Mouse (Mus musculus) cortical plate, adult 2 months (tissue): ENCODE data around the gene Prph2.

ENCODE experiments used
- CTCF ChIP-seq: fragments of 200-500 bp; IDR thresholded peaks from 2 replicates; pipeline ENCODE4 v1.5.1; 2011; ENCODE audit warnings: mild to moderate bottlenecking, control low read depth, low read length; ENCODE audit not compliant: insufficient read depth; ENCODE audit errors: extremely low read depth
- POLR2A ChIP-seq: fragments of 200-500 bp; IDR thresholded peaks from 2 replicates; pipeline ENCODE4 v1.6.1; 2011; ENCODE audit warnings: mild to moderate bottlenecking, low read length, control low read depth; ENCODE audit not compliant: insufficient read depth; ENCODE audit errors: extremely low read depth

DNA sequence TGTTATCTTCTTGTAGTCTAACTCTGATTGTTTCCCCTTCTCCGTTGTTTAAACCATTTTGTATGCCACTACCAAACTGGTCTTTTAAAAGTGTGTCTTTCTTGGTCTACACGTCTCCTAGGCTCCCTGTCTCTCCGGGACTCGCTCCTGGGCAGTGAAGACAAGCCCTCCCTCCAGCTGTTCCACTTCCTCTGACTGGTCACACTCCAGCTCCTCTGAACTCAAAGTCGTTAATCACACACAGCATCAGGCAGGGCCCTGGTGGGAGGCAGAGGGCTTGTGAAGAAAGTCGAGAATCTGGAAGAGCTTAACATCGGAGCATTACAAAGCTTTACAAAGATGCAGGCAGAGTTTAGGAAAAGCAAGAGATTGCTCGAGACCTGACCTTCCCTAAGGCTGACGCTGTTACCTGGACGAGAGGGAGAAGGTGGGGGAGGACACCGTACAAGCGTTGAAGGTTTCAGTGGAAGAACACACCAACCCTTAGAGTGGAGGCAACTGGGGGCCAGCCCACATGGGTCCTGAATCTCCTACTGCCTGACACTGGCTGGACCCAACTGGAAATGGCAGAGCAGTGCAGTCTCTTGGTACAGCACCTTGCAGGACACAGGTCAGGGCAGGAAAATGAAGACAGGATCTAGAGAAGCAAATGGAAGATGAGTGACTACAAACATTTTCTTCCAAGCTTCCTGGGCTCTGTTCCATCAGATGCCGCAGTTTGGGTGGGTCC, 12.9 kb upstream of the Prph2 start:
- TF ChIP-seq CTCF (no peak), POLR2A (no peak)
